Mouse (Mus musculus) C2C12 (cell line): Measurements from ENCODE around the gene Eif2s2.
A peak's percentile ranks its signal among the peaks of the same experiment; 100 is the strongest.

Experiments
- CEBPB ChIP-seq: IDR thresholded peaks from one replicate; pipeline ENCODE4 v1.6.1; 2011; ENCODE audit warnings: low read depth, mild to moderate bottlenecking, control low read depth, moderate library complexity
- CTCF ChIP-seq: IDR thresholded peaks from one replicate; pipeline ENCODE4 v1.5.1; 2011; ENCODE audit not compliant: control insufficient read depth, insufficient read depth, insufficient read length
- FOSL1 ChIP-seq: IDR thresholded peaks from one replicate; pipeline ENCODE4 v1.8.0; 2011; ENCODE audit warnings: mild to moderate bottlenecking, low read length; ENCODE audit not compliant: poor library complexity, insufficient read depth, severe bottlenecking
- MAX ChIP-seq: IDR thresholded peaks from one replicate; pipeline ENCODE4 v1.6.1; 2011; ENCODE audit warnings: mild to moderate bottlenecking, control low read depth
- MYOD1 ChIP-seq: IDR thresholded peaks from one replicate; pipeline ENCODE4 v1.6.1; 2011; ENCODE audit warnings: low read depth; ENCODE audit not compliant: control insufficient read depth, insufficient read length
- MYOG ChIP-seq: IDR thresholded peaks from one replicate; pipeline ENCODE4 v1.6.1; 2011; ENCODE audit not compliant: control insufficient read depth, insufficient read length; ENCODE audit errors: extremely low read depth
- USF1 ChIP-seq: IDR thresholded peaks from one replicate; pipeline ENCODE4 v1.6.1; 2011; ENCODE audit warnings: low read depth, mild to moderate bottlenecking, control low read depth, moderate library complexity

DNA sequence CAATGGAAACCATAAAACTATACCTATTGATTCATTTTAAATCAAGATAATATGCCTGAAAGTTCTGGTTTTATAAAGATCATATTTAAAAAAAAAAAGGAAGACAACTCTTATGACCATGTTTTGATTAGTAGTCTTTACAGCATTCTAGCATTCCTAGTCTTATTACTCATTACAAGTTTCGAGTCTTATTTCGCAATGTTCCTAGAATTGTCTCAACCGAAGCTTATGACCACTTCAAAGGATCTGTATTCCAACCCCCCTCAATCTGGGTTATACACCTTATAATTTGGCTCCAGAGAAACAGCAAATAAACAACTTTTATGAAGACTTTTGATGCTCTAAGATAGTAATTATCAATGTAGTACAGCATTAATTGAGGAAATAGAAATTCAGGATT, 9.4 kb upstream of the Eif2s2 start:
- no peak for TF ChIP-seq CTCF
- no peak for TF ChIP-seq MAX
- TF ChIP-seq FOSL1: no peak
- no peak for TF ChIP-seq USF1
- TF ChIP-seq MYOG: no peak
- no peak for TF ChIP-seq MYOD1
- TF ChIP-seq CEBPB: peak; percentile 93
